Mouse (Mus musculus) hematopoietic stem cell, adult 5-6 weeks (primary cell): Measurements from ENCODE around the gene Fosl1. TPM values are rescaled to one million over a fixed set of nuclear protein-coding genes. Genes with fewer than 3 reads are reported as not detected.
"Not testable (repeated sequence)": the region's sequence is repeated elsewhere in the genome, so short reads cannot be mapped to it uniquely, and the experiment has no call there.

Experiments
- ATAC-seq, 2 experiments: fragments of 125-278 bp in 1 of 2; replicated peaks in 1 of 2; 2 replicates each; pipeline ENCODE4 v1.8.0; 2016 to 2017; ENCODE audit warnings: inconsistent platforms in 2 of 2, mild to moderate bottlenecking in 2 of 2, moderate number of reproducible peaks in 2 of 2, low read depth in 1 of 2, moderate TSS enrichment in 1 of 2; ENCODE audit not compliant: low FRiP score in 2 of 2, poor library complexity in 2 of 2, severe bottlenecking in 2 of 2, insufficient read depth in 1 of 2, low TSS enrichment in 1 of 2
- total RNA-seq: library from RNA; stranded (forward); fragments of 172-1452, 232-1000 nt; gene quantifications from 2 replicates; pipeline ENCODE4 v1.2.3, GENCODE M21; 2017

Gene Fosl1
- total RNA-seq = 1.3 and 4.2 TPM in 2 replicates

DNA sequence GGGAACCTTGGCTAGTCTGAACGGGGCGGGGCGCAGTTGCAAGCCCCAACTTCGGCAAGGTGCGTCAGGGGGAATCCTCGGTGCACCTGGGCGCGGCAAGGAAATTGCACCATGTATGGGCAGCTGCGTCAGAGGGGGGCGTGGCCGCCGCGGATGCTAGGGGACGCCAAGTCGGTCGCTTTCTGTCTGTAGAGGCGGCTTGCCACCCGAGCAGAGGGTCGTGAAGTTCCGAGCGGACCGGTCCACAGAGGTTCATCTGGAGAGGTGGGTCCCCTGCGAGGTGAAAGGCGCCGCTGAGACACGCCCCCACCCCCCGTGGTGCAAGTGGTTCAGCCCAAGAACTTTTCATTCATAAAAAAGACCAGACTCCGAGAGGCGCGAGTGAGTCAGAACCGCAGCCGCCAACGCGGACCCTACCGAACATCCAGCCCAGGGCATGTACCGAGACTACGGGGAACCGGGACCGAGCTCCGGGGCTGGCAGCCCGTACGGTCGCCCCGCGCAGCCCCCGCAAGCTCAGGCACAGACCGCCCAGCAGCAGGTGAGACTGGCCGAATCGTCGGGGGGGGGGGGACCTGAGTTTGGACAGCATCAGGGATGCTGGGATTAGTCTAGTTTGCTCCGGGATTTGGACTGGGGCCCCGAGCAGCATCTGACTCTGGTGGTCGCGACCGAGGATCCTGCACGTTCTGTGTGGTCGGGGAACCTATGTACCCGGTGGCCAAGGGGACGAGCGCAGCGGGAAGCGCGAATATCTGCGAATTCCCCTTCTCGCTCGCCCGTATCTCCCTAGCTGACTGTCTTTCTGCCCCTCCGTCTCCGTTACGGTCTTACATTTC, at the start of gene Fosl1:
Gene Fosl1, plus strand, starts transcription at position 33 of the 839 bp plus-strand sequence.
- ATAC-seq = peak; percentile 79 to 82

DNA sequence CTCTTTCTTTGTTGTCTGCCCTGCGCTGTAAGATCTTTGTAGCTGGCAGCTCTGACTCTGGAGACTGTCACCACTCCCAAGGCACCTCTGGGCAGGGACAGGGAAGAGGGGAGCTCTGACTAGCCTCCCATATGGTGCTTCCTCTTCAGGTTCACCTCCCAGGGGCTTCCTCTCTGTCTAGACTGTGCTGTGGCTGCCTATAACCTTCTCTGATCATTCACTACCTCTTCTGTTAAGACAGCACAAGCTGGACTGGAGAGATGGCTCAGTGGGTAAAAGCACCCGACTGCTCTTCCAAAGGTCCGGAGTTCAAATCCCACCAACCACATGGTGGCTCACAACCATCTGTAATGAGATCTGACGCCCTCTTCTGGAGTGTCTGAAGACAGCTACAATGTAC, 46.3 kb upstream of the Fosl1 start:
- ATAC-seq = not testable (repeated sequence)

DNA sequence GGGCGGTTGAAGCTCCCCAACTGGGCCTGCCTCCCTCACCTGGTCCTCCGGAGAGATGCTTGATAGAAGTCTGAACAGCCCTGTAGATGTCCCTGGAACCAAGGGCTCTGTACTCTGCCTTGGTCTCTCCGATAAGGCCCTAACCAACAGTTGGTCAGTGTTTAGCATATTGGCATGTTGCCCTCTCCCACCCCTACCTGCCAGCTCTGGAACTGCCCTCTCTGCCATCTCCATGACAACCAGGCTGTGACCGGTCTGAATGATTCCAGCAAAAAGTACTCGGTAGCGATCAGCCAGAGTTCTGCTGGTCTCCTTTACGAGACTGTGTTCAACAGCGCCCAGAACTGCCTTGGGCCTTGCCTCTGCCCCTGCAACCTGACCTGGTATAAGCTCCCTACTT, 45.1 kb upstream of the Fosl1 start, which contains the start of gene Tsga10ip:
Gene Tsga10ip, minus strand, starts transcription at position 234 of the 400 bp plus-strand sequence.
- ATAC-seq = no peak

DNA sequence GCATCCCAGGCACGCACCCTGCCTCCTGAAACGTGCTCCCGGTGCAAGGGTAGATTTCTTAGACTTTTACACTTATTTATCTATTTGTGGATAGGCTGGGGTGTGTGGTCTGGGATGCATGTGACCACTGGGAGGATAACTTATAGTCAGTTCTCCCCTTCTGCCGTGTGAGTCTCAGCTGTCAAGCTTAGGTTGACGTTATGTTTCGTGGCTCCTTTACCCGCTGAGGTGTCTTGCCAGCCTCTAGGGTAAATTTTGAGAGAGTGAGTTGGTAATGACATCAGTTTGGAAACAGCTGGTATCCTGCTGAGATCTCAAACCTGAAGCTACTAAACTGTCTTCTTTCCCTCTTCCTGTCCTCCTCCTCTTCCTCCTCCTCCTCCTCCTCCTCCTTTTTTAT, 41.4 kb upstream of the Fosl1 start:
- ATAC-seq = 0 out of 4 replicates have a peak, but pooled peaks of 1 of the 2 experiments have one; percentile 44

DNA sequence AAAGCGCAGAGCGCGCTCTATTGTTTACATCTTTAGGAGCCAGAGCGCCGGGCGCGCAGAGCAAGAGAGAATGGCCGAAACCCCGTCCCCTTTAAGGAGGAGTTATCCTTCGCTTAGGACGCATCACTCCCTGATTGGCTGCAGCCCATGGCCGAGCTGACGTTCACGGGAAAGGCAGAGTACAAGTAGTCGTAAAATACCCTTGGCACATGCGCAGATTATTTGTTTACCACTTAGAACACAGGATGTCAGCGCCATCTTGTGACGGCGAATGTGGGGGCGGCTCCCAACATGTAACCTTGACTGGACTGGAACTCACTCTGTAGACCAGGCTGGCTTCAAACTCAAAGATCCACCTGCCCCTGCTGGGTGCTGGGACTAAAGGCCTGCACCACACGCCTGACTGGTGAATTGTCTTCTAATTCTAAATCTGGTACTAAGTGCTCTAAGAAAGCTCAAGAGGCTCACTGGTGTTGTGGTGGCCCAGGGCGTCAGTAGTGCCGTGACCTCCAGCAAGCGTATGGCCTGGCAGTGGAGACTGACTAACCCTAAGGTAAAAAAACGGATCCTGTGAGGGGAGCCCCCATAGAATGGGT, 40.7 kb upstream of the Fosl1 start:
- peak; percentile 54 to 60 for ATAC-seq

DNA sequence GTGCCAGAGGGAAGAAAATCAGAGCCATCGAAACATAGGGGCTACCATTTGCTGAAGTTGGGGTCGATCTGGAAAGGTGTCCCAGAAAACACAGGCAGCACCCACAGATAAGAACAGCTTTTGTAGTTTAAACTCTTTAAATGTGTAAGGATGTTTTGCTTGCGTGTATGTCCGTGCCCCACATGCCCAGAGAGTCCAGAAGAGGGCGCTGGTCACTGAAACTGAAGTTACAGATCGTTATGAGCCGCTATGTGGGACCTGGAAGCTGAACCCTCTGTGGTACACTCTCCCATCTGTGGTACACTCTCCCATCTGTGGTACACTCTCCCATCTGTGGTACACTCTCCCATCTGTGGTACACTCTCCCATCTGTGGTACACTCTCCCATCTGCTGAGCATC, 40.2 kb upstream of the Fosl1 start:
- peak; percentile 60 to 67; a peak in 3 of 4 replicates for ATAC-seq

DNA sequence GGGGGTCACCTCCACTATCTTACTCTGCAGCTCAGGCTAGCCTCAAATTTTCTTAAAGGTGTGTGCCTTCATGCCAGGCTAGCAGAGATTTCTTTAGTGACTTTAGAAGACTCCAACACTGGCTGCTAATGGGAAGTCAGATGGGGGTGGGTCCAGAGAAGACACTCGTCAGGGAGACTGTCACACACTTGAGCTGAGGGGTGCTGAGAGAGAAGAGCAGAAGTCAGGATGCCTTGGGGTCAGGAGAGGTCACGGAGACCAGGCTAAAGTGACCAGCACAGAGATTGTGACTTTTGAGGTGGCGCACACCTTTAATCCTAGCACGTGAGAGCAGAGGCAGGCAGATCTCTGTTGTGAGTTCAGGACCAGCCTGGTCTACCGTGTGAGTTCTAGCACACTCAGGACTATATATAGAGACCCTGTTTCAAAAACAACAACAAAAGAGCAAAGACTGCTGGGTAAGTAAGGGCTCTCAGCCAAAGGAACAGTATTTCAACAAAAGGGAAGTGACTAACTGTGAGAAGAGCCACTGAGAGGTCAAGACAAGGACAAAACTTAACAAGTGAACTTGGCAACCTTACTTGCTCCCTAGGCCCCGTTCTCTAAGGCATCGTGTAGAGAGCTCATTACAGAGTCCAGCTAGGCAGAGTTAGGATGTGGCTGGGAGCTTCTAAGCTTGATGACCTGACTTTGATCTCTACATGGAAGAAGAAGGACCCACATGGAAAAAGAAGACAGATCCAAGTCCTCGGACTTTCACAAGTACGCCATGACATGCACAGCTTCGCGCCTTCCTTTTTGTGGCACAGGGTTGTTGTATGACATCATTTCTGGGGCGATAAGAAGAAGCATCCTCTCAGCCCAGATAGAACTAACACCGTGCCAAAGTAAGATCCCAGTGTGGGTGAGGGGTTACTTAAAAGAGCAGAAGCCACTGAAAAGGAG, 39.0 kb upstream of the Fosl1 start:
- peak; percentile 8 to 26; a peak in 2 of 4 replicates for ATAC-seq

DNA sequence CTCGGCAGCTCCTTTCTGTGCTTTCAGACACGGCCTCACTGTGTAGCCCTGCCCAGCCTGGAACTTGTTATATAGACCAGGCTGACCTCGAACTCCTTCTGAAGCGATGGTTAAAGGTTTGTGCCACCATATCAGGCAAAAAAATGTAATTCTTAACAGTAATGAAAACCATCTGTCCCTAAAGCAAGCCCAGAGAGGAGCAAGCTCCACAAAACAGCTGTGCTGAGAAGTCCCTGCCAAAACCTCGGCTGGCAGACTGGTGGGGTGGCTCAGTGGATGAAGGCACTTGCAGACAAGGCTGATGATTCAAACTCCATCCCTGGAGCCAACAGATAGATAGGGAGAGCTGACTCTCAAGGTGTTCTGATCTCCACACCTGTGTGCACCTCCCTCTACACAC, 38.3 kb upstream of the Fosl1 start:
- ATAC-seq = no peak

DNA sequence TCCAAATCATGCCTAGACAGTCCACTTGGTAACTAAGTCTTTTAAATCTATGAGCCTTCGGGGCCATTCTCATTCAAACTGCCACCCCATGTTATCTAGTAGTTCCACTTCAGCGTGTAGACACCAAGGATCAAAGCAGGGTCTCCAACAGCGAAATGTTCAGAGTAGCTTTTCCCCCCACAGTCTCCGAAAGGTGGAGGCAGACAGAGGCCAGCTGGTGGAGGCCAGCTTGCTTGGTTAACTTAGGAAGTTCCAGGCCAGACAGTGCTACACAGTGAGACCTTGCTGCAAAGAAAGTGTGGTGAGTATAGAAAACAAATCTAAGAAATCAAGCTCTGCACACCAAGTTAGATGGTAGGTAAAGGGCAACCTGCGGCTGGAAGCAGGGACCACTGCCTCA, 36.7 kb upstream of the Fosl1 start:
- ATAC-seq = no peak

DNA sequence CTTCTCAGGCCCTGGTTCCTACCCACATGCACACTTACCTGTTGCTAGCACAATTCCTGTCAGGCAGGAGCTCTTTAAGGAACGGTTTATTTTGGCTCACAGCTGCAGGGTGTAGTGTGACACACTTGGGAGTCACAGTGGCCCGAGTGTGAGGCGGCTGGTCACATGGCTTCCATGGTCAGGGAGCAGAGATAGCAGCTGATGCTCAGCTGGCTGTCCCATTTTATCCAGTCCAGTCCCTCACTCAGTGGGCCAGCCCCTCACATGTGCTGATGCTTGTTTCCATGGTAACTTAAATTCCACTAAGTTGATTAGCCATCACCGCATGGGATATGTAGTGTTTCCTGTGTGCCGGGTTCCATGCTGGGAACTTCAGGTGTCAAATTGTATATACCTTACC, 35.4 kb upstream of the Fosl1 start:
- ATAC-seq = no peak

DNA sequence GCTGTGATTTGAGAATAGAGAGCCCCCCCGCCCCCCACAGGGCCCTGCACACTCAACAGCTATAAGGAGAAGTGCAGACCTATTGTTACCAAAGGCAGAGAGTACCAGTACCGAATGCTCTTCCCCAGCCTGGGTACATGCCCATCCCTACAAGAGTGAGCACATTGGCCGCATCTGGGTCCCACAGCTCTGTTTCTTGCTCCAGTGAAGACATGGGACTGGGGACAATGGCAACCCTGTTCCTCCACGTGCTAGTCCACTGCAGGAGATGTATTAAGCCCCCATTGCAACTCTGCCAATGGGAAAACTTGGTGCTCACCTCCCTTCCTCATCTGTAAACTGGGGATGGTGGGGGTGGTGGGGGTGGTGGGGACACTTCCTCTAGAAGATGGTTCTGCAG, 33.5 kb upstream of the Fosl1 start:
- no peak for ATAC-seq

DNA sequence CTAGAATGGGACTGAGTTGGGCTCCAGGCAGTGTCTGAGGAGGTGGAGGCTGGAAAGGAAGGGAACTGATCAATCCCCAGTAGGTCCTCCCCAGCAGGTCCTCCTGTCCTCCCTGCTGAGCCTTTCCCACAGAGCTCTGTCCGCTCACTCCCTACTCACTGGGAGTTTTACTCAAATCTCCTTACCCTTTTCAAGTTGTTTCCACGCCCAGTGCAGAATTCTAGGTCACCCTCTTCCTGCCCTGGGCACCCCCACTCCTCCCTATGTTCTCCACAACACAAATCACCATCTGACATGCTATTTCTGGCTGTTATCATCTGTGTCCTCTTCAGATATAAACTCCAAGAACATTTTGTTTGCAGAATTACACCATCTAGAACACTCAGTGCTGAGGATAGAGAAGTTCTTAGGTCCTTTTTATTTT, 32.8 kb upstream of the Fosl1 start:
- ATAC-seq = no peak

DNA sequence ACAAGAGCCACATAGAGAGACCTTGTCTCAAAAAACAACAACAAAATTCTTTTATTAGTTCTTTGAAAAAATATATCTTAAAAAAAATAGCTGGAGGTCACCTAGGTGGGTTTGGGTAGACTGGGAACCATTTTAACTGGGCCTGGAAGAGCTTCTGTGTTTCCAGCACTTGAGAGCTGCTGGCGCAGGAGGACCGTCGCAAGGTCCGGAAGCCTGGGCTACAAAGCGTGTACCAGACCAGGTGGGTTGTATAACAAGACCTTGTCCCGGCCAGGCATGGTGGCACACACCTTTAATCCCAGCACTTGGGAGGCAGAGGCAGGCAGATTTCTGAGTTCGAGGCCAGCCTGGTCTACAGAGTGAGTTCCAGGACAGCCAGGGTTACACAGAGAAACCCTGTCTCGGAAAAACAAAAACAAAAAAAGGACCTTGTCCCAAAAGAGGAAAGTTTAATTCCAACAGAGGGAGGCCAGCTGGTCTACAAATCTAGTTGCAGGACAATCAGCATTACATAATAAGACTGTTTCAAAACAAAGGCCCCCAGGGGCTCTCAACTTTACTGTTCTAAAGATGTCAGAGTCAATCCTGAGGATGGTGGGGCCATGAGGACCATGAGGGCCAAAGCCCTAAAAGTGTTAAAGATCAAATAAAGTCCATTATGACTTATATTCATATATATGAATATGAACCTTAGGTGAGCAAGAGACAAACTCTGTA, 28.4 kb upstream of the Fosl1 start:
- no peak for ATAC-seq

DNA sequence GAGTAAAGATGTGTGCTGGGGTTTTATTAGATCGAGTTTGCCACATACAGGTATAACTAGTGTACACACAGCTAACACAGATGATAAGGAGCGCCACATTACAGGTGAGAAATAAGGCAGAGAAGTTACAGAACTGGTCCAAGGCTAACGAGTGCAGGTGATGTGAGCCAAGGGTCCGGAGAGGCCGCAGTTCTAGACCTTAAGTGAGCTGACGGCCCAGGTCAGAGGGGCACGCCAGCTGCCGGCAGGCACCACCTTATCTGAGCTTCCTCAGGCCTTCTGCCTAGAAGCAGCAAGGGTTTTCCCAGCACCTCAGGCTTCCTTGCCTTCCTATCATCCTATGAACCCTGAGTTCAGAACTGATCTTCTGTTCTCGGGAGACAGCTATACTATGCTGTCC, 27.7 kb upstream of the Fosl1 start:
- ATAC-seq = no peak

DNA sequence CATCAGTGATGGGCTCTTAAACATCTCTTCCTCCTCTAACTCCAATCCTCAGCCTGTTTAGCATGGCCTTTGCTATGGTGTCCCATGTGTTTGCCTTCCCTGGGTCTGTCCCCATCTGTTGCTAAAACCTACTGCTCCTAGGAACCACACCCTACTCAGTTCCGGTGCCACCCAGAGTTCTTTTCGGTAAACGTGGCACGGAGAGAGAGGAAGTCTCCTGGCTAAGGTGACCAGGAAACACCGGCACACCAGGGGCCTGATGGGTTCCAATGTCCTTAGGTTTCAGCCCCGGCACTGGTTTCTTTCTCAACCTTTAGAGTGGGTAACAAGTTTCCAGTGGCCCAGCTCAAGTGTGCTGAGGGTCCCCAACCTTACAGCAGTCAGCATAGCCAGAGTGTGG, 26.8 kb upstream of the Fosl1 start:
- no peak for ATAC-seq

DNA sequence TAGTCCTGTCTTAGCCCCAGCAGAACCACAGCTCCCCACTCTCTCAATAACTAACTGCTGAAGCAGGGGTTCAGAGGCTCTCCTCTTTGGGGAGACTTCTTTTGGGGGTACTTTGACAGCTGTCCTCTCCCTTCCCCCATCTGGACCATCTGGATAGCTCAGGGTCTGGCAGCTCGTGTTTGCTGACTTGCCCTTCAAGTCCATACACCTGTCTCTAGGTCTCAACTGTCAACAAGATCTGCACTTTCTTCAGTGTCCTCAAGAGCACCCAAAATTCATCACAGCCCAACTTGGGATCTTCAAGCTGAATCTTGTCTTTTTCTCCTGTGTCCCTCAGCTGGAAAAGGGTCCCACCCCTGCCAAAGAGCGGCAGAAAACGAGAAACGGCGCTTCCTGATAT, 25.6 kb upstream of the Fosl1 start:
- ATAC-seq = no peak

DNA sequence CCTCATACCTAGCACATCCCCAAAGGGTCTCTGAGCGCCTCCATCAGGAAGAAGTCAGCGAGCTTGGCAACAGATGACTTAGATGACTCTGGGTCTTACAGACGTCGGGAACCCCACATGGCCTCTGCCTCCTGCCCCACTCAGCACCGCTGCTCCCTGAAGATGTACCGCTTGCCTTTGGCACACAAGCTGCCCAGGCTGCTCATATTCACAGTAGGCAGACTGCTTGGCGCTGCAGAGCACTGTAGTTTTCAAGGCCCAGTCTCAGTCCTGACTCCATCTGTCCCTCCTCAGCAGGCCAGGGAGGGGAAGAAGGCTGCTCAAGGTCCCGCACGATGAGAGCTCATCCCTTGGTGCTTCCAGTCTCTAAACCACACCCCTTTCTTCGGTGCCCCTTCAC, 25.1 kb upstream of the Fosl1 start:
- no peak for ATAC-seq
